ENCODE assay signal across 14 mouse cellular contexts in the genomic region with DNA sequence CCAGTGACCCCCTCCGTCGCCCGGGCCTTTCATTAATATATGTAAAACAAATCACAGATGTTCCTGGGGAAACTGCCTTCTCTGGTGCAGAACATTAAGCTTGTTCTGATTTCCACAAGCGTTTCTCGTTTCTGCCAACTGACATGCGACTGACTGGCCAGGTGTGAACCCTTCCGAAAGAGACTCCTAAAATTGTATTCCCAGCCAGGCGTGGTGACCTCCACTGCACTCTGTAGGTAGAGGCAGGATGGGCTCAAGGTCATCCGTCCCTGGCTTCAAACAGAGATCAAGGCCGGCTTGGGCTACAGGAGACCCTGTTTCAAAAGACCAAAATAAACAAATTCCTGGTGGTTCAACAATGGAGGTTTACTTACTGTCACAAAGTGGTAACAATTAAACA. TPM values are rescaled to one million over a fixed set of nuclear protein-coding genes. Genes with fewer than 3 reads are reported as not detected.
DNase-seq lines count a peak whose midpoint lies in the region; ATAC-seq and TF ChIP-seq lines count a peak whose summit lies in the region.
"Had no signal": no experiment of that assay in that cellular context is flagged by ENCODE, and none has a peak within 500 bp of the region (broad histone marks: within the 10 kb centered on the region; RNA-seq: fewer than 3 reads in every experiment).

No protein-coding gene starts in this region.

- no peak for ATAC-seq in heart, embryonic 11.5 days (replicated peaks; ENCODE audit: insufficient number of reproducible peaks, low FRiP score, low TSS enrichment)
- no peak for ATAC-seq in lung, embryonic 15.5 days (ENCODE audit: borderline replicate concordance, extremely low read depth, low FRiP score, low TSS enrichment)
- no peak for ATAC-seq in limb, embryonic 14.5 days (ENCODE audit: low FRiP score, low read depth)

- no peaks in the 10 kb centered on the region for H3K27me3 ChIP-seq in heart, embryonic 11.5 days (ENCODE audit: control insufficient read depth, insufficient read depth, low read length)
- no peaks in the 10 kb centered on the region for H3K27me3 ChIP-seq in lung, embryonic 15.5 days
- H3K27me3 ChIP-seq in limb, embryonic 14.5 days (ENCODE audit: control insufficient read depth, insufficient read depth, low read length) = no peaks in the 10 kb centered on the region

- H3K9me3 ChIP-seq in heart, embryonic 11.5 days (replicated peaks; ENCODE audit: control insufficient read depth, low read length) = no peaks in the 10 kb centered on the region
- no peaks in the 10 kb centered on the region for H3K9me3 ChIP-seq in lung, embryonic 15.5 days
- H3K9me3 ChIP-seq in limb, embryonic 14.5 days (ENCODE audit: control insufficient read depth, low read length) = no peaks in the 10 kb centered on the region
- H3K9me3 ChIP-seq: midbrain, embryonic 12.5 days had no signal

- no peaks in the 10 kb centered on the region for H3K36me3 ChIP-seq in heart, embryonic 11.5 days (ENCODE audit: control insufficient read depth, insufficient read depth, low read length)
- H3K36me3 ChIP-seq in lung, embryonic 15.5 days = no peaks in the 10 kb centered on the region
- H3K36me3 ChIP-seq in limb, embryonic 14.5 days (ENCODE audit: control insufficient read depth, insufficient read depth, low read length) = no peaks in the 10 kb centered on the region
- H3K36me3 ChIP-seq: midbrain, embryonic 12.5 days had no signal

- peak overlapping the region; percentile 88 for H3K27ac ChIP-seq in heart, embryonic 11.5 days (ENCODE audit: low read depth, low read length)
- H3K27ac ChIP-seq in lung, embryonic 15.5 days = peak overlapping the region; percentile 2; the same call in 1 of the 2 replicates
- peak overlapping the region; percentile 33; the same call in 1 of the 2 replicates for H3K27ac ChIP-seq in limb, embryonic 14.5 days (replicated peaks; ENCODE audit: low read depth, low read length)
- H3K27ac ChIP-seq: kidney, postnatal 0 days had no signal

- no peak overlapping the region for H3K4me2 ChIP-seq in heart, embryonic 11.5 days
- no peak overlapping the region for H3K4me2 ChIP-seq in lung, embryonic 15.5 days
- no peak overlapping the region for H3K4me2 ChIP-seq in limb, embryonic 14.5 days (replicated peaks; ENCODE audit: low read depth, low read length, severe bottlenecking)

- no peak overlapping the region for H3K9ac ChIP-seq in heart, embryonic 11.5 days (ENCODE audit: low read depth, low read length)
- no peak overlapping the region for H3K9ac ChIP-seq in lung, embryonic 15.5 days
- no peak overlapping the region for H3K9ac ChIP-seq in limb, embryonic 14.5 days (ENCODE audit: low read depth, low read length, severe bottlenecking)

- DNase-seq in heart, postnatal 14 days = no peak
- DNase-seq in lung, postnatal 14 days = no peak
- no peak for DNase-seq in limb, embryonic 14.5 days (ENCODE audit: low spot score)
- no peak for DNase-seq in left cerebral cortex, adult 8-10 months (ENCODE audit: low spot score in 2 of 2)
- DNase-seq in cerebellum, postnatal 25 days = no peak
- DNase-seq: cerebellum, adult 9-10 months; gastrocnemius, postnatal 36 days; left cerebral cortex, postnatal 4 days; lung, postnatal 36 days; thymus, adult 18-20 months had no signal

- no peak for TF ChIP-seq POLR2A in limb, embryonic 14.5 days (IDR thresholded peaks at IDR 0.05; ENCODE audit: borderline replicate concordance, extremely low read depth, insufficient read depth, insufficient read length)

- intact Hi-C loops in heart, postnatal 14 days (cut with DNase I) = no loop called here

- WGBS in heart, embryonic 11.5 days (ENCODE audit: insufficient replicate concordance) = 66% methylated on average over 10 of the region's 10 CpGs
- 41% methylated on average over 10 of the region's 10 CpGs for WGBS in lung, embryonic 15.5 days
- 37% methylated on average over 10 of the region's 10 CpGs for WGBS in limb, embryonic 14.5 days

- H3K4me1 ChIP-seq in heart, embryonic 11.5 days (ENCODE audit: control insufficient read depth, insufficient read depth, low read length) = peaks cover 31% of the 10 kb centered on the region
- peaks cover 42% of the 10 kb centered on the region for H3K4me1 ChIP-seq in lung, embryonic 15.5 days
- peaks cover 16% of the 10 kb centered on the region for H3K4me1 ChIP-seq in limb, embryonic 14.5 days (ENCODE audit: control insufficient read depth, insufficient read depth, low read length)

- H3K4me3 ChIP-seq in heart, embryonic 11.5 days (ENCODE audit: low read depth, low read length) = no peak overlapping the region
- no peak overlapping the region for H3K4me3 ChIP-seq in lung, embryonic 15.5 days
- no peak overlapping the region for H3K4me3 ChIP-seq in limb, embryonic 14.5 days (replicated peaks; ENCODE audit: low read length)

RNA-seq across cellular contexts. Expression of a gene that starts 1.2 kb away (rescaled TPM):
- polyA plus RNA-seq in heart, embryonic 11.5 days (2014; fragmentation: Nextera tagmentation; extraction: Ambion mirVana) = 7.4 and 8.3 TPM in 2 replicates
- total RNA-seq in heart, postnatal 14 days (2021) = 10 to 100 TPM; 48.9 to 49.4 TPM
- 5.0 and 5.5 TPM in 2 replicates for polyA plus RNA-seq in lung, embryonic 15.5 days (2015; fragmentation: Nextera tagmentation; extraction: Ambion mirVana)
- 44.5 and 46.1 TPM in 2 replicates for polyA plus RNA-seq in limb, embryonic 14.5 days (2012; rRNA removed)
- 10.7 and 11.5 TPM in 2 replicates for polyA plus RNA-seq in limb, embryonic 14.5 days (2014; fragmentation: Nextera tagmentation; extraction: Ambion mirVana)
- 10 to 100 TPM; 28.8 to 31.3 (median 29.4) TPM for total RNA-seq in left cerebral cortex, adult 8-10 months (2022)

Comparison
In these comparisons a context has a peak if more than half of its experiments do, and no peak if none do; other contexts are left out.
1. H3K27ac ChIP-seq: peak in every context shown above with its lines; median percentile 88 in heart, embryonic 11.5 days; 33 in limb, embryonic 14.5 days; 2 in lung, embryonic 15.5 days.